Mouse (Mus musculus) embryonic facial prominence, embryonic 15.5 days (tissue): ENCODE measurements around the gene Col4a2. TPM values are rescaled to one million over a fixed set of nuclear protein-coding genes. Genes with fewer than 3 reads are reported as not detected.

Experiments used
- ATAC-seq: fragments of 200-750 bp; cut with Nextera tagmentation; 2 replicates; pipeline ENCODE4 v1.8.0; 2017; ENCODE audit warnings: low read depth, moderate TSS enrichment; ENCODE audit not compliant: insufficient number of reproducible peaks, low FRiP score, low TSS enrichment
- H3K27ac ChIP-seq: fragments of 300-500 bp; sonication (generic); replicated peaks from 2 replicates; pipeline ENCODE4 v1.5.1; 2015; ENCODE audit warnings: mild to moderate bottlenecking, inconsistent platforms
- H3K27me3 ChIP-seq: fragments of 300-500 bp; sonication (generic); 2 replicates; pipeline ENCODE4 v1.6.1; 2015; ENCODE audit warnings: inconsistent platforms
- H3K36me3 ChIP-seq: fragments of 300-500 bp; sonication (generic); 2 replicates; pipeline ENCODE4 v1.6.1; 2015; ENCODE audit warnings: mild to moderate bottlenecking, inconsistent platforms
- H3K4me1 ChIP-seq: fragments of 300-500 bp; sonication (generic); 2 replicates; pipeline ENCODE4 v1.6.1; 2015; ENCODE audit warnings: inconsistent platforms
- H3K4me2 ChIP-seq: fragments of 300-500 bp; sonication (generic); replicated peaks from 2 replicates; pipeline ENCODE4 v1.6.1; 2015; ENCODE audit warnings: mild to moderate bottlenecking, inconsistent platforms
- H3K4me3 ChIP-seq: fragments of 300-500 bp; sonication (generic); replicated peaks from 2 replicates; pipeline ENCODE4 v1.5.1; 2015; ENCODE audit warnings: mild to moderate bottlenecking, inconsistent platforms
- H3K9ac ChIP-seq: fragments of 300-500 bp; sonication (generic); 2 replicates; pipeline ENCODE4 v1.6.1; 2015; ENCODE audit warnings: inconsistent platforms
- H3K9me3 ChIP-seq: fragments of 300-500 bp; sonication (generic); replicated peaks from 2 replicates; pipeline ENCODE4 v1.6.1; 2016; ENCODE audit warnings: inconsistent platforms
- WGBS: fragments of 180-500 bp; shearing (Covaris S2); methylation state at CpG from one replicate; pipeline ENCODE4 v1.1.7; 2015; 5-methylcytosine and 5-hydroxymethylcytosine counted together
- polyA plus RNA-seq: library from polyadenylated mRNA; unstranded; fragments of >200 nt; fragmentation: Nextera tagmentation; extraction: Ambion mirVana; gene quantifications from 2 replicates; pipeline ENCODE4 v1.2.1, GENCODE M21; 2015

Gene Col4a2
- polyA plus RNA-seq, 1 experiment from 2014 or later: 86.9 TPM

DNA sequence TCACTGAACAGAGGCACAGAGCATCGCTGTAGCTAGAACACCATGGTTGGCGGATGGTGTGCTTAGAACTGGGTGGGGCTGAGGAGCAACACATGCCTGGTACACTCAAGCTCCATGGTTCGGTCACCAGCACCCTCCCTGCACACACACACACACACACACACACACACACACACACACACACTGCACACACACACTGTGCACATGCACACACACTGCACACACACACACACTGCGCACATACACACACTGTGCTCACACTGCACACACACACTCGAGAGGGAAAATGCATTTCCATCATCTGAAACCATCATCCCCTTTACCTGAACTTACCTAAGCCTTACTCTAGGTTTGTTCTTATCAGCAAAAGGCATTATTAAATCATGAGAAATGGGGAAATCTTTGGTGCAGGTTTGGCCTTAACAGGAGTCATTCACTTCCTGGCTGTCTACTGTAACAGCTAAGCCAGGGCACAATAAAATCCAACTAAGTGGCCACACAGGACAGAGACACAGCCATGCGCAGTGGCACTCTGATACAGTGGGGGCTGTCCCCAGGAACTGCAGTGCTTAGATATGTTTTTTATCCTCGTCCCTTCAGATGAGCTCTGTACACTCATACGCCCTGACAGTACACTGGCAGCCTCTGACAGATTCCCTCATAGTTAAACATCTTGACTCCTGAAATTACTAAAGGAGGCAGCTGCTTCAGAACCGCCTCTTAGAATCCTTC lies 49.1 kb downstream of the Col4a2 start:
- Histone ChIP-seq H3K4me1 (peaks cover 52% of the 10 kb centered on the region), H3K27ac (peak overlapping the region; percentile 75), H3K4me2 (0 out of 2 replicates have a peak overlapping the region, but pooled peaks have one; percentile 17), H3K4me3 (no peak overlapping the region), H3K27me3 (no peaks in the 10 kb centered on the region), H3K9me3 (no peaks in the 10 kb centered on the region), H3K36me3 (no peaks in the 10 kb centered on the region), H3K9ac (no peak overlapping the region)
- ATAC-seq: no peak
- 59% methylated on average over 9 of the region's 9 CpGs for WGBS

DNA sequence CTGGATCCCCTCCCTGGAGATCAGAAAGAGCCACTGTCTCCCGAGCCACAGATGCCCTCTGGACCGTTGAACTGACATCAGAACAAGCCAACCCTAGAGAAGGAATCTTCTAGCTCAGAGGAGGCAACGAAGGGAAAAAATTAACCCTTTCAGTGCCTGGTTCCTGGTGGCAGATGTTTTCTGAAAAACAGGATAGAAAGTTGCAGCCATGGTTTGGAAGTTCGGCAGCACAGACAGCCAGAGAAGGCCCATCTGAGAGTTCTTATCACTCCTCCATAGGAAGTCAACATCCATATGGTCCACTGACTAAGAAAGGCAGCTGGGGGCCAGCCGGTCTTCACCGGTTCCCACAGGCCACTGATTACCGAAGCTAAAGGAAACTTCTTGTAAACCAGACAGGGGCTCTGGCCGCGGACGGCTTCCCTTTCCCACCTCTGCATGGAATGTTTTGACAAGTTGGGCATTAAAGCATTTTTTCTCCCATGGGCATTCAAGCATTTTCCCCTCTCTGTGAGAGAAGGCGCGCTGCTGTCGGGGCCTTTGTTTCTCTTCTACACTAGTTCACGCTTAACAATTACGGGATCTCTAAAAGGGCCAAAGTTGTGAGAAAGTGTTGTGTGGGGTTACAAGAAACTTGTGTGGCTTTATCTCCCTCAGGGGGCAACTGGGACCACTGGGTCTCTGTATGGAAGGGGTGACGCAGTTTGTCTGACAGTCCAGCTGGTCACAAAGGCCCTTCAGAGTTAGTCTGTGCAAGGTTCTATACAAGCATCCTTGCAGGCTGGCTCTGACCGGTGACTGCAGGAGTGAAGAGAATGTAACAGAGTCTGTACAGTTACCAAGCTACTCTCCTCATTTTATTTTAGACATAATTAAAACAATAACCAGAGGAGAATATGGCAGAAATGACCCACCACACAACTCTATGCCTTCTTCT lies 49.9 kb downstream of the Col4a2 start:
- H3K27me3 ChIP-seq: no peaks in the 10 kb centered on the region
- H3K4me3 ChIP-seq: no peak overlapping the region
- ATAC-seq: no peak
- peak overlapping the region; percentile 75 for H3K27ac ChIP-seq
- H3K9ac ChIP-seq: no peak overlapping the region
- no peaks in the 10 kb centered on the region for H3K36me3 ChIP-seq
- H3K4me1 ChIP-seq: peaks cover 47% of the 10 kb centered on the region
- H3K4me2 ChIP-seq: 0 out of 2 replicates have a peak overlapping the region, but pooled peaks have one; percentile 17
- H3K9me3 ChIP-seq: no peaks in the 10 kb centered on the region
- WGBS: 19% methylated on average over 17 of the region's 17 CpGs

DNA sequence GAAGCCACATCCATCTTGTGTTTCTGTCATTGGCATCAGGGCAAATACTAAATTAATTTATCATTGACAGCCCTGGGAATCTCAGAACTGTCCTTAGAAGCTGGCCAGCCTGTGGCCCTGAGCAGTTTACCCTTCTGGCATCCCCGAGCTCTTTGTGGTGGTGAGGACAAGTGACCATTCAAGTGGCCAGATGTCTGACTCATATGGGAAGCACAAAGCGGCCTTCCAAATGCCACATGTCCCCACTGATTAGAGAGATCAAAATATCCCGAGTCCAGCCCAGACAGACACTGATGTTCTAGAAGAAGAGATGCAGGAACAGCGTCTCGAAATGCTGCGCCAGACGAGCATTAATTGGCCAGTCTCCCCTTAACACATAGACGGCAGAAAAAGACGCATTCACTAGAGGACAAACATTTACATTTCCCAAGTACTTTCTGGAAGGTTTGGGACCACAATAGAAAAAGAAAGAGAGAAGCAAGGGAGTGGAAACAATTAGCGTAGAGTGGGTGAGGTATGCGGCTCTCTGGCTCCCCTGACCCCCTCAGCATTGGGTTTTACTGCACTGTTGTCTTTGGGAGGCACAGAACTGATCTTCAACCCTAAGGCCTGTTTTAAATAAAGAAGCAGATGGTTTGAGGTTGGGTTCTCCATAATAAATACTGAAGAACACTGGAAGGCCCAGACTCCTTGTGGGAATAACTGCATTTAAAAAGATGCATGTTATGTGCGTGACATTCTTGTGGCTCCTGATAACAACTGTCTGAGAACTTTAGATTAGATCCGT lies 50.9 kb downstream of the Col4a2 start:
- 42% methylated on average over 13 of the region's 13 CpGs for WGBS
- Histone ChIP-seq H3K9ac (no peak overlapping the region), H3K36me3 (no peaks in the 10 kb centered on the region), H3K27me3 (no peaks in the 10 kb centered on the region), H3K4me2 (no peak overlapping the region), H3K27ac (peak overlapping the region; percentile 75), H3K9me3 (no peaks in the 10 kb centered on the region), H3K4me3 (no peak overlapping the region), H3K4me1 (peaks cover 37% of the 10 kb centered on the region)
- ATAC-seq: no peak

DNA sequence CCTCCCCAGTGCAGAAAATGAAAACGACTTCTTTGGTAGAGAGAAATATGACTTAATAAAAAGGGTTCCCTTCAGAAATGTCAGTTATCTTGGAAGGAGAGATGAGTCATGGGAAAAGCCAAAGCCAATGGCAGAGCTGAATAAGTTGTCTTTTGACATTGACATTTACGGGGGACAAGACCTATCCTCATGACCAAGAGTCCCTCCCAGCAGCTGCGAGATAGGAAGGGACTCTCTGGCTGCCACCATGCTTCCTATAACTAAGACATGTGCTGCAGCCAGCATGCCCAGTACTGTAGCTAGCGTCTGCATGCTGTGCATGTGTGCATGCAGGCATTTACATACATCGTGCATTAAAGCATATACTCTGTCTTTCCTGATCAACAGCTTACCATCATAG lies 53.6 kb downstream of the Col4a2 start:
- Histone ChIP-seq H3K9ac (no peak overlapping the region), H3K4me3 (no peak overlapping the region), H3K9me3 (no peaks in the 10 kb centered on the region), H3K4me1 (peaks cover 42% of the 10 kb centered on the region), H3K27ac (no peak overlapping the region), H3K36me3 (no peaks in the 10 kb centered on the region), H3K4me2 (no peak overlapping the region), H3K27me3 (no peaks in the 10 kb centered on the region)
- ATAC-seq: no peak
- WGBS: 72% methylated on average over 5 of the region's 5 CpGs

DNA sequence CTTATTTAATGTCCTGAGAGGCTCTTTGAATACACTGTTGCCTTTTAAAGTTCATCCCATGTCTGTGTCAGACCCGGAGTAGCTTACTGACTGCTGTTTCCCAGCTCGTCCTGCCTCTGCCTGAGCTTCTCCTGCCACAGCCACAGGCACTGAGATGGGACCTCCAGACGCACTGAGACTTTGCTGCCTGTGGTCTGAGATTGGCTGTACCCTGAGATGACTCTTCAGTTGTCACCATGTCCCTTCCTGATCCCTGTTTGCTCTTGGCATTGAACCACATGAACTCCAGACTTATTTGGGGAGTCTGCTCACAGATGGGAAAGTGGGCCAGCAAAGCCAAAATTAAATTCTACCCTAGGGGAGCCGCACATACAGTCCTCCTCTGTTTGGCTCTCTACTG lies 54.1 kb downstream of the Col4a2 start:
- Histone ChIP-seq H3K4me2 (no peak overlapping the region), H3K36me3 (no peaks in the 10 kb centered on the region), H3K27ac (no peak overlapping the region), H3K4me3 (no peak overlapping the region), H3K9ac (no peak overlapping the region), H3K4me1 (peaks cover 42% of the 10 kb centered on the region), H3K27me3 (no peaks in the 10 kb centered on the region), H3K9me3 (no peaks in the 10 kb centered on the region)
- 77% methylated on average over 4 of the region's 4 CpGs for WGBS
- ATAC-seq: no peak

DNA sequence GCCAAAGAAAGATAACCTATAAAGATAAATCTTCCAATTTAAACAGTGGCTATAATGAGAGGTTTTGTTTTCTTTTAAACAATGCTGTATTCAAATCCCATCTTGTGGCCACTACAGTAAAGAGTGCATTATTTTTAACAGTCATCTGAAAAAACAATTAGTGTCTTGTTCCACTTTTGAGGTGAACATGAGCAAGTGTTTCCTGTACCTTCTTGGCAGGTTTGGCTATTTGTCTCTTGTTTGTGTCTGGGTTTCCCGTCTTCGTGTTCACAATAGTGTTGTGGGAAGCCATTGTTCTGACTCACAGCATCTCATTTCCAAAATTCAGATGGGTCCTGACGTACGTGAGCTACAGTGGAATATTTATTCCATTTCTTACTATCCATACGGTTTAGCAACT lies 55.1 kb downstream of the Col4a2 start:
- 80% methylated on average over 5 of the region's 5 CpGs for WGBS
- no peak overlapping the region for H3K4me3 ChIP-seq
- H3K4me1 ChIP-seq: peaks cover 34% of the 10 kb centered on the region
- H3K9me3 ChIP-seq: no peaks in the 10 kb centered on the region
- no peak overlapping the region for H3K4me2 ChIP-seq
- no peak overlapping the region for H3K27ac ChIP-seq
- H3K9ac ChIP-seq: no peak overlapping the region
- no peaks in the 10 kb centered on the region for H3K36me3 ChIP-seq
- no peak for ATAC-seq
- no peaks in the 10 kb centered on the region for H3K27me3 ChIP-seq

DNA sequence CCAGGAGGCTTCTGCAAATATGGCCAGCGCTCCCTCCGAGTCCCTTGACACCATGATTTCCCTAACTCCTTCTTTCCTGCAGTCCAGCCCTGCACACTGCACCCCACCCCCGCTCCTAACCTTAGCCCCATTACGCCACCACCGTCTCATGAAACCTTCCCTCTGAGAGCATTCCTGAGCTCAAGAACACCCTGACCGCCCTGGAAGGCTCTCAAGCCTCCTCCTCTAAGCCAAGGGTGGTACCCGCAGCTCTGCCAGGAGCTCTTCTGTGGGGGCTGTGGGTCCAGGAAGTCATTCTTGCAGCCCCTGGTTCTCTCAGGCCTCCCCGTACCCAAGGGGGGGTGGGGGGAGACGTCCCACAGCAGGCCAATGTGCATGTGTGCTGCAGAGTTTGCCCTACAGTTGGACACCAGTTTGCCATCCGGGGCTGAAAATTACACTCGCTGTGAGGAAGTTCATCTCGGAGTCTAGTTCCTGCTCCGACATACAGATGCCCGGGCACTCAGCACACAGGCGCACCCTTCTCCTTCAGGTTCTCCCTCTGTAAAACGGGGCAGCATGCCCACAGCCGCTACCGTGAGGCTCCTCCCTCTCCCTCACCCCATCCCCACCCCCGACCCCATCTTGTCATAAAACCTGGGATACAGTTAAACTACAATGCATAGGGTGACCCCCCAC lies 57.1 kb downstream of the Col4a2 start:
- Histone ChIP-seq H3K4me3 (no peak overlapping the region), H3K27ac (0 out of 2 replicates have a peak overlapping the region, but pooled peaks have one; percentile 11), H3K27me3 (no peaks in the 10 kb centered on the region), H3K9me3 (no peaks in the 10 kb centered on the region), H3K36me3 (no peaks in the 10 kb centered on the region), H3K9ac (no peak overlapping the region), H3K4me2 (no peak overlapping the region), H3K4me1 (peaks cover 16% of the 10 kb centered on the region; the same call in 1 of the 2 replicates)
- 82% methylated on average over 19 of the region's 19 CpGs for WGBS
- no peak for ATAC-seq

DNA sequence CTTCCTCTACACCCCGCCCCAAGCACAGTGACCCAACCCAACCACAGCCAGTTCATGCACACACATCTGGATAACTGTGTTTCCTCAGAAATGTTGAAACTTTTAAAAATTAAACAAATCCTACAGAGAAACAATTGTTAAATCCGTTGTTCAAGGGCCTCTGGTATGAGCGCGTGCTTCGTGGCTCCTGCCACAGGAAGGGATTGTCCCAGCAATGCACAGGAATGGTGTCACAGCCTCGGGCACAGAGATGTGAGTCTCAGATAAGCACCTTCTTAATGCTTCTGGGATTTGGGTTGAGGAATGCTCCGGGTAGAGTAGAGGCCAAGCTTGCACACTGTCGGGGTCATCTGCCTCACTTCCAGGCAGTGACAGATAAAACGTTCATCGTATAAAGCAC lies 58.7 kb downstream of the Col4a2 start:
- Histone ChIP-seq H3K27ac (0 out of 2 replicates have a peak overlapping the region, but pooled peaks have one; percentile 2), H3K36me3 (no peaks in the 10 kb centered on the region), H3K9ac (no peak overlapping the region), H3K4me1 (peaks cover 23% of the 10 kb centered on the region), H3K4me2 (no peak overlapping the region), H3K27me3 (no peaks in the 10 kb centered on the region), H3K9me3 (no peaks in the 10 kb centered on the region), H3K4me3 (no peak overlapping the region)
- ATAC-seq: no peak
- WGBS: 69% methylated on average over 10 of the region's 10 CpGs

DNA sequence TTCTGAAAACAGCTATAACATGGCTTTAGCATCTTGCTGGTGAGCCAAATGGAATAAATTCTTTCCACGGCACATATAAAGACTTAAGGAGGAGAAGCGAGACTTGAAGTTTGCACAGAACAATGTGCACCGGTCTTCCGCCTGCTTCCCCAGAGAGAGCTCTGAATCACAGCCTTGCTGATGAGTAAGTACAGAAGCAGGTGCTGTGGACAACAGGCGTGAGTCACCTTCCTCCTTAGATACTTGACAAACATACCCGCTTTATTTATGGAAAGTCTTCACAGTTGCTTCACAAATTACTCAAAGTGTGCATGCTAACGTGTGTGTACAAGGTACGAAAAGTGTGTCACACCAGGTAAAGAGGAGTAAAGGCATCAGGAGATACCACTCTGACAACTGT lies 59.5 kb downstream of the Col4a2 start:
- Histone ChIP-seq H3K4me3 (no peak overlapping the region), H3K36me3 (no peaks in the 10 kb centered on the region), H3K27me3 (no peaks in the 10 kb centered on the region), H3K4me1 (peaks cover 25% of the 10 kb centered on the region), H3K9ac (no peak overlapping the region), H3K9me3 (no peaks in the 10 kb centered on the region), H3K27ac (no peak overlapping the region), H3K4me2 (no peak overlapping the region)
- ATAC-seq: no peak
- WGBS: 87% methylated on average over 8 of the region's 8 CpGs

DNA sequence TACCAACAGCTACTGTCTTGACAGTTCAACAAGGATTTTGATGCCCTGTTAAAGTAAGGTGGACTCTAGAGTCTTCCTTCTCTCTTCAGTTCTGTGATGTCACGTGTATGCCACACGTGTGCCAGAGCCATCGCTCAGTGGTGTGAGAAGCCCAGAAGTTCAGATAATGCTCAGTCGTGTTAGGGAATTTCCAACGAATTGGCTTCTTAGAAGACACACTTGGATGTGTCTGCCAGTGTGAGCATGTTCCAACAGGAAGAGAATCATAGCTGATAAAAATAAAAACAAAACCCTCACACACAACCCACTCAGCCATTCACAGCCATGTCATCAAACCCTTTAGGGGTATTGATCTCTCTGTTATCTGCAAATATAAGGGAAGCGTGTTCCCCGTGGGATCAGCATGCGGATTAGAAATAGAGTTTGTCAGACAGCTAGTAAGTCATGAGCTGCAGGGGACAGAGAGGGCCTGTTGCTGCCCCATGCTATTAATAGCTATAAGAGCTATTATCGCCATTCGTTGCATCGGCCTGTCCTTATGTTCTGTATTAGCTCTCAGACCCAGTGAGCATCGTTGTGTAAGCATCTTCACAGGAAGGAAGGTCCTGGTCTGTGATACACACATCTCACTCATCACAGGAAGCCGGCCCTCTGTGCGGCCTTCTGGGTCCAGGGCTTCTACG lies 61.2 kb downstream of the Col4a2 start:
- Histone ChIP-seq H3K36me3 (no peaks in the 10 kb centered on the region), H3K27me3 (no peaks in the 10 kb centered on the region), H3K9ac (no peak overlapping the region), H3K9me3 (no peaks in the 10 kb centered on the region), H3K27ac (no peak overlapping the region), H3K4me2 (no peak overlapping the region), H3K4me1 (peaks cover 25% of the 10 kb centered on the region), H3K4me3 (no peak overlapping the region)
- WGBS: 84% methylated on average over 15 of the region's 15 CpGs
- no peak for ATAC-seq
